Mouse (Mus musculus) layer of hippocampus, adult 9-11 months (tissue): ENCODE results near the gene Abraxas1.
A peak's percentile ranks its signal among the peaks of the same experiment; 100 is the strongest.

ENCODE experiments used
- DNase-seq: peaks from one replicate; pipeline ENCODE4 v3.0.0; 2022

Abraxas1 gene

DNA sequence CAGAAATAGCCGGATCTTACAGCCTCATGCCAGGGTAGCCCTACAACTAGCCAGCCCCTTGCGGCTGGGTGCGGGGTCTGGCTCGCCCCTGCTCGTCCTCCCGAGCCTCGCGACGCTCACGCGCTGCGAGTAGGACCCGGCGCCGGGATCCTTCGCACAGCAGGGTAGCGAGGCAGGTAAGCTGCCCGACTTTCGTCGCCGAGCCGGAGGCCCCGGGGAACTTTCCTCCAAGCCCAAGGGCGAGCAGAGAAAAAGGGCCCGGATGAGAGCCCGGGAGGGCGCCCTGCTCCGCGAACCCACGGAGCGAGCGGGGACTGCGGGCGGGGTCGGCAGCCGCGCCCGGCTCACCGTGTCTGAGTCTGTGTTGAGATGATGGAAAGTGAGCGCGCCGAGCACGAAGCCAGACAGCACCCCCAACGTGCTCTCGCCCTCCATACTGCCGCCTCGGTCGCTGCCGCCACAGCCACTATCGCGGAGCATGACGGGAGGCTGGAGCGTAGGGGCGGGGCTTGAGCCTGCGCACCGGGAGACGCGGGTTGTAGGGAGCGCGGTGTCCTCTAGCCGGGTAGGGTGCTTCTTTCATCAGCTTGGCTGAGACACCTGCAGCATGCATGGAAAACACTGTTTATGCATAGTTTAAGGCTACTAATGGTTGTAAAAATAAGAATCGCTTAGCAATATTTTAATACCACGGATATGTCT lies at the start of gene Abraxas1:
Abraxas1 (minus strand) TSS at position 483 of the 702 bp plus-strand sequence.
- peak; percentile 83 for DNase-seq

DNA sequence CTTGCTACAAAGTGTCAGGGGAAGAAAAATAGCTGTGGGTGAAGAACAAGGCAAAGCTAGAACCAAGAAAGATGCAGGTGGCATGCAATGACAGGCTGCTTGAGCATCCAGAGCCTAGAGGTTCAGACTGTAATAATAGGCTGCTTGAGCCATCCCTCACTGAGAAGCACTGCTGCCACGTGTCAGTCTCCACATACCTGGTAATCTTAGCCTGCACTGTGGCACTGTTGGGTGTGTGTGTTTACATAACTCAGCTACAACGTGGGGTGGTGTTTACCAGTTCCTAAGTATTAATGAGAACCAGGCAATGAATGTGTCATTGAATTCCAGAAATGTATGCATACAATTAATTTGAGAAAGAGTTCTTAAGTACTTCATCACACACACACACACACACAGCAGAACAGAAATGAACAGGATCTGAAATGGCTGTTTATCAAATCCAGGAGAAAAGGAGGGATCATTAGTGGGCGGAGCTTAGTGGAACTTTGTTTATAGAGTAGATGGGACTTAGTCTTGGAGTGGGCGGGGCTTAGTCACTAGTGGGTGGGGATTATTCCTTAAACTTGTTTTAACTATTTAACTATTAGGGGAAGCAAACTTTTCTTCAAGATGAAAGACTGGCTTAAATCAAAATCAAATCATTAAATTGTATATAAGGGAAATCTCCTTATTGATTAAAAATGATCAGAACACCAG lies 48.6 kb upstream of the Abraxas1 start:
- no peak for DNase-seq

GRCm38 (mm10) chr5:100866183-100866582 lies 45.4 kb upstream of the Abraxas1 start:
- DNase-seq: peak; percentile 44

DNA sequence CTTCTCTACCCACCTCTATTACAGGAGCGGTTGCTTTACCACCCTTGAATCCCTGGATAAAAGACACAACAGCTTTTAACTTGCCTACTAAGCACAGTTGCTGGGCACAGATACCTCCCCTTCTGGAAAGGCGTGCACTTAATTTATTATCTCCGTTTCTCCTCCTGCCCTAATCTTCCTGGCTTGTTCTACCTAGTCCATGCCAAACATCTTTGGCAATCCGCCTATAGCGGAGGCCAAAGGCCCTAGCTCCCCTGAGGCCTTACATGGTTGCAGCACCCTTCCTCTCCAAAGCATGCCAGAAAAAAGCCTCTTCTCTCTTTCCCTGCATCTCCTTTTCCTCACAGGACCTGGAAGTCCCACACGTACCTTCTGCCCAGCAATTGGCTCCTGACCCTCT lies 43.7 kb upstream of the Abraxas1 start:
- no peak for DNase-seq

GRCm38 (mm10) chr5:100863091-100863490 lies 42.3 kb upstream of the Abraxas1 start:
- no peak for DNase-seq

DNA sequence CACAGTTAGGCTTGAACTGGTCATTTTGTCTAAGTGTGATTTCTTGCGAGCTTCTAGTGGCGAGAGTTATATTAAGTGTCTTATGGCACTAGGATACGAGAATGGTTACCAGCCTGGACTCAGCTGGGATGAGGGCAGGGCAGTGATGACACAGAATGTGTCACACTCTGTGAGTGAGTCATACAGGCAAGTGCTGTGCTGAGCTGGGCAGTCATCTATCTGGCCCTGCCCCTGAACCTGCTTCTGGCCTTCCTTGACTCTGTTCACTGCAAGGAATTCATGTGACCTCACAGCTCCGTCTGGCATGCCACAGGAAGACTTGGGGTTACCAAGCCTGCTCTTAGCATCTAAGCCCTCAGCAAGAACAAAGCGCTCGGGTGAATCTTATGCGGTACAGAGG lies 41.0 kb upstream of the Abraxas1 start:
- no peak for DNase-seq

GRCm38 (mm10) chr5:100861140-100861539 lies 40.4 kb upstream of the Abraxas1 start:
- DNase-seq: no peak

- no peak for DNase-seq
Measured at GRCm38 (mm10) chr5:100860417-100861053, 39.8 kb upstream of the Abraxas1 start.

DNA sequence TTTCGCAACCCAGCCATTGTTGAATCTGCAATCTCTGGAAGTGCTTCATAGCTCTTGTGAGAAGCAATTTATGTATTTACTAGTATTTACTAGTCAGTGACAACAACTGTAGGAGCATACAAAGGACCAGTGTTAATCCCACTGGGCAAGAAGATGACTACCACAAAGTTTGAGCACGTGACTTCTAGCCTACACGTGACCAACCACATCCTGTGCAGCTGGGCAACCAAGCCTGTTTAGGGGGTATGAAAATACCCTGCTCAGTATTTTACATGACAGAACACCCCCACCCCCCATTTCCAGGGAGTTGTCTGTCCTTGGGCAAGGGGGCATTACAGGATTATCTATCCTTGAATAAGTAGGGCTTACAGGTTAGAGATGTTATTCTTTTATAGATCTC lies 35.8 kb upstream of the Abraxas1 start:
- no peak for DNase-seq

DNA sequence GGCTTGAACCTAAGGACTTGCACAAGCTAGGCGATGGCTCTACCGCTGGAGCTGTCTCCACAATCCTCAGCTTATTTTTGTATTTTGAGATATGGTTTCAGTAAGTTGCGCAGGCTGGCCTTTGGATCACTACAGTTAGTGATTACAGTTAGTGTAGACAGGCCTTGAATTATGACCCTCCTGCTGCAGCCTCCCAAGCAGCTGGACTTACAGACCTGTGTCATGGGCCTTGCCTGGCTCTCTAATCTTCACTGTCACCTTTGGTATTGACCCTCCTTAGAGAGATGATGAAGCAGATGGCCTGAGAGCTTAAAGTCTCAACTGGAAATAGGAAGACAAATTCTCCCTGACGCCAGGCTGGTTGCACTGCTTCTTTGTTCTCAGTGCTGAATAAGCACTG lies 33.2 kb upstream of the Abraxas1 start:
- no peak for DNase-seq

- DNase-seq: no peak
Measured at GRCm38 (mm10) chr5:100847143-100847542, 26.4 kb upstream of the Abraxas1 start.

- no peak for DNase-seq
Measured at GRCm38 (mm10) chr5:100846599-100846920, 25.8 kb upstream of the Abraxas1 start.

GRCm38 (mm10) chr5:100845848-100846598 lies 25.3 kb upstream of the Abraxas1 start:
- DNase-seq: peak; percentile 27

- no peak for DNase-seq
Measured at GRCm38 (mm10) chr5:100845485-100845847, 24.7 kb upstream of the Abraxas1 start, which contains the start of gene Gpat3. TSS of gene Gpat3 (plus strand) at chr5:100845713.

- DNase-seq: no peak
Measured at GRCm38 (mm10) chr5:100844485-100844884, 23.7 kb upstream of the Abraxas1 start.

- no peak for DNase-seq
Measured at GRCm38 (mm10) chr5:100837907-100838306, 17.1 kb upstream of the Abraxas1 start.

DNA sequence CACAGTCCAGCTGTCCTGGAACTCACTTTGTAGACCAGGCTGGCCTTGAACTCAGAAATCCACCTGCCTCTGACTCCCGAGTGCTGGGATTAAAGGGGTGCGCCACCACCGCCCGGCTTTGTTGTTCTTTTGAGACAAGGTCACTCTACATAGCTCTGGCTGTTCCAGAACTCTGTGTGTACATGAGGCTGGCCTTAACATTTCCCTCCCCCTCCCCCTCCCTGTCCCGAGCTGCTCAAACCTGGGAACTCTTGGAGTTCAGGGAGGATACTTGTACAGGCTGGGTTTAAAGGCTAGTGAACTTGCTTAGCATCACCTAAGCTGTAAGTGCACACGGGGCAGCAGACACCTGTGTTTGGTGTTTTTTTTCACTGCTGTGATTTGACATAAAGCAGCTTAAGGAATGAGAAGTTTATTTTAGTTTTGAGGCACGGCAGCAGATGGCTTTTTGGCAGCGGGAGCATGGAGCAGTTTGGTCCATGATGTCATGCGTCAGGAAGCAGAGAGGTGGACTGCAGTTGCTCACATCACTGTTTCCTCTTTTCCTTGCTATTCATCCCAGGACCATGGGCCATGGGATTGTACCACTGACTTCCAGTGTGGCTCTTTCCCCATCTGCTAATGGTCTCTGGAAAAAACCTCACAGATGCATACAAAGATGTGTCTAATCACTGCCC lies 15.2 kb upstream of the Abraxas1 start:
- no peak for DNase-seq

DNA sequence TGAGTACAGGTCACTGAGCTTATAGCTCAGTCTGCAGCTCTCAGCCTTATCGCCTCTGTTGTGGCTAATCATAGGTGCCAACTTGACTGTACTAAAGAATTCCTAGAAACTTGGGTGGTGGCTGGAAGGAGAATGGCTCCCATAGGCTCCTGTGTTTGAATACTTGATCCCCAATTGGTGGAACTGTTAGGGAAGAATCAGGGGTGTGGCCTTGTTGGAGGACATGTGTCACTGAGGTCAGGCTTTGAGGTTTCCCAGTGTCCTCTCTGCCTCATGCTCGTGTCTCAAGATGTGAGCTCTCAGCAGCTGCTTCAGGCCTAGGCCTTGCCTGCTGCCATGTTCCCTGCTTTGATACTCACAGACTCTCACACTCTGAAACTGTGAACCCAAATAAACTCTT lies 13.1 kb upstream of the Abraxas1 start:
- no peak for DNase-seq

DNA sequence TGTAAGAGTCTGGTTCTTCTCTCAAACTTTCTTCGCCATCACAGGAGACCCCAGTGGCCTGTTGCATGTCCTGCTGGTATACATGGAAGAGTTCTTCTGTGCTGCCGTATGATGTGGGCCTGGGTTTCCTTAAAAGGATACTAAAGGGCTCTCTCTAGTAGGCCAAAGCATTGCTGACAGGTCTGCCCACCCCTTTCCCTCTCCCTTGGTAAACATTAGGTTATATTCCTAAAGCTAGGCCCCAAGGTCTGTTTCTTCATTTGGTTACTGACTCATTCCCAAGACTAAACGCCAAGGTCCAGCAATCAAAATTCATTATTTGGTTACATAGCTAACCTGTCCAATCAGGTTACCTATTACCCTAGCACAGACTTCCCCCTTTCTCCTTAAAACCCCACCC lies 11.9 kb upstream of the Abraxas1 start:
- DNase-seq: no peak

- no peak for DNase-seq
Measured at GRCm38 (mm10) chr5:100828701-100829100, 7.9 kb upstream of the Abraxas1 start.

DNA sequence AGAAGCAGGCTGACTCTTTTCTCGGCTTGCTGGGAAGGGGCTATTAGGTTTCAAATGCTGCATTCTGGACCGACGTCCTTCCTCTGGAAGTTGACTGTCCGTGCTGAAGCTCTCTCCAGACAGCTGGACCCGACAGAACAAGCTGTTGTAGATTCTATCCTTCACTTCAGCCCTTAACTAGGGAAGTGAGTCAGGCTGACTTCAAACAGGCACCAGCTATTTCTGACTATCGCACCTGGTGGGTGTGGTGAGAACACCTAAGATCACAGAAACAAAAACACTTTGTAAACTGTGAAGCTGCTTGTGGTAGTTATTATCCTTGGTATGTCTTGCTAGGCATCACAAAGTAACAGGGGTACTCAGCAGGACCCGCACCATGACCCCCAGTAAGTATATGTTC lies 5.8 kb upstream of the Abraxas1 start:
- DNase-seq: no peak

GRCm38 (mm10) chr5:100825975-100826374 lies 5.2 kb upstream of the Abraxas1 start:
- no peak for DNase-seq

- DNase-seq: no peak
Measured at GRCm38 (mm10) chr5:100822826-100823225, 2.1 kb upstream of the Abraxas1 start.
